In the genomic region with DNA sequence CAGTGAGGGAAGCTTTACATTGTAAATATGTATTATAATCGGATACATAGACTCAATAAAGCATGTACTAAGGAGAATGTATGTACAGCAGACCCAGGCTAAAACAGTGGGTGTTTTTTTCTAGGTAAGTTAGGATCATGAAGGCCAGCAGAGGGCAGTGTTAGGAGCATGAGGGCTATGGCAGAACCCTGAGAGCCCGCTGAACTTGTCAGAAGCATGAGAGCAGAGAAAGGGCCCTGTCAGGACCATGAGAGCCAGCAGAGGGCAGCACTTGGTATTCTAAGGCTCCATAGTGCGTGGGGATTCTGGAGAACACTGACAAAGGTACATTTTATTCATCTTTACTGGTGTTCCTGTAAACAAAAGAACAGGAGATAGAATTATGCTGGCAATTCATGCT, we compare ENCODE assay signal across 8 mouse cellular contexts. TPM values are rescaled to one million over a fixed set of nuclear protein-coding genes. Genes with fewer than 3 reads are reported as not detected.
DNase-seq lines count a peak whose midpoint lies in the region; ATAC-seq and TF ChIP-seq lines count a peak whose summit lies in the region.

No protein-coding gene starts in this region.

- H3K79me2 ChIP-seq in C2C12 (ENCODE audit: control insufficient read depth, insufficient read depth) (peaks cover 40% of the 10 kb centered on the region), myocyte (ENCODE audit: control insufficient read depth, insufficient read depth) (peaks cover 19% of the 10 kb centered on the region)

- H3K9me3 ChIP-seq in heart, embryonic 11.5 days (replicated peaks; ENCODE audit: control insufficient read depth, low read length), result no peaks in the 10 kb centered on the region
- H3K9me3 ChIP-seq in kidney, embryonic 16.5 days (ENCODE audit: low read length), result no peaks in the 10 kb centered on the region

- TF ChIP-seq CTCF in C2C12 (IDR thresholded peaks at IDR 0.05; ENCODE audit: control insufficient read depth, insufficient read depth, insufficient read length), result peak; percentile 57

- peaks cover 59% of the 10 kb centered on the region for H3K36me3 ChIP-seq in C2C12 (ENCODE audit: control insufficient read depth, insufficient read depth)
- H3K36me3 ChIP-seq in heart, embryonic 11.5 days (ENCODE audit: control insufficient read depth, insufficient read depth, low read length), result peaks cover 15% of the 10 kb centered on the region; the same call in 1 of the 2 replicates
- peaks cover 18% of the 10 kb centered on the region for H3K36me3 ChIP-seq in kidney, embryonic 16.5 days (ENCODE audit: insufficient read depth, low read length)
- H3K36me3 ChIP-seq in myocyte (ENCODE audit: control insufficient read depth, insufficient read depth), result peaks cover 19% of the 10 kb centered on the region

- H3K4me3 ChIP-seq in C2C12 (ENCODE audit: insufficient read depth, poor library complexity, severe bottlenecking) (no peak overlapping the region), myocyte (no peak overlapping the region)
- H3K4me3 ChIP-seq in heart, embryonic 11.5 days (ENCODE audit: low read depth, low read length), result no peak overlapping the region
- no peak overlapping the region for H3K4me3 ChIP-seq in kidney, embryonic 16.5 days (ENCODE audit: low read length)

- H3K27me3 ChIP-seq in C2C12 (ENCODE audit: control insufficient read depth, insufficient read depth, insufficient read length), result no peaks in the 10 kb centered on the region
- no peaks in the 10 kb centered on the region for H3K27me3 ChIP-seq in heart, embryonic 11.5 days (ENCODE audit: control insufficient read depth, insufficient read depth, low read length)
- H3K27me3 ChIP-seq in kidney, embryonic 16.5 days (ENCODE audit: insufficient read depth, low read length), result no peaks in the 10 kb centered on the region
- H3K27me3 ChIP-seq in myocyte (ENCODE audit: control insufficient read depth, insufficient read depth, insufficient read length), result no peaks in the 10 kb centered on the region

- no peak for TF ChIP-seq POLR2A in myocyte (IDR thresholded peaks at IDR 0.05; ENCODE audit: insufficient read length, low read depth)

- no peak overlapping the region for H3K4me2 ChIP-seq in heart, embryonic 11.5 days
- no peak overlapping the region for H3K4me2 ChIP-seq in kidney, embryonic 16.5 days (replicated peaks; ENCODE audit: low read depth, low read length)
- H3K4me2 ChIP-seq in myocyte (ENCODE audit: low read depth), result no peak overlapping the region

- H3K4me1 ChIP-seq in heart, embryonic 11.5 days (ENCODE audit: control insufficient read depth, insufficient read depth, low read length), result peaks cover 10% of the 10 kb centered on the region
- H3K4me1 ChIP-seq in kidney, embryonic 16.5 days (ENCODE audit: insufficient read depth, low read length), result peaks cover 12% of the 10 kb centered on the region

- H3K9ac ChIP-seq in heart, embryonic 11.5 days (ENCODE audit: low read depth, low read length), result no peak overlapping the region
- H3K9ac ChIP-seq in kidney, embryonic 16.5 days (replicated peaks; ENCODE audit: low read length), result no peak overlapping the region

- ATAC-seq in erythroblast, adult 5-6 weeks (replicated peaks; ENCODE audit: low FRiP score, poor library complexity, severe bottlenecking), result peak; percentile 76
- ATAC-seq in heart, embryonic 11.5 days (replicated peaks; ENCODE audit: insufficient number of reproducible peaks, low FRiP score, low TSS enrichment), result peak; percentile 71
- peak; percentile 74 for ATAC-seq in kidney, embryonic 16.5 days (ENCODE audit: low FRiP score, low TSS enrichment)

- H3ac ChIP-seq in C2C12 (ENCODE audit: control insufficient read depth, insufficient read length, low read depth) (no peak overlapping the region), myocyte (ENCODE audit: control insufficient read depth, insufficient read length) (no peak overlapping the region)

- peaks cover 26% of the 10 kb centered on the region for H3K79me3 ChIP-seq in C2C12 (ENCODE audit: low read depth)

- 8% methylated on average over 3 of the region's 3 CpGs for WGBS in heart, embryonic 11.5 days (ENCODE audit: insufficient replicate concordance)
- WGBS in kidney, embryonic 16.5 days, result 8% methylated on average over 3 of the region's 3 CpGs

- H3K27ac ChIP-seq in heart, embryonic 11.5 days (ENCODE audit: low read depth, low read length), result no peak overlapping the region
- no peak overlapping the region for H3K27ac ChIP-seq in kidney, embryonic 16.5 days (ENCODE audit: low read length)

- DNase-seq in brain, adult 2 months (ENCODE audit: low read depth, low spot score), result peak; percentile 98
- DNase-seq in liver, result peak; percentile 90
- peak; percentile 89 to 95 for DNase-seq in spleen, postnatal 4 days (ENCODE audit: low spot score in 2 of 2)

TF ChIP-seq in C2C12, 6 proteins besides CTCF, POLR2A, EP300 and RAD21:
- TF ChIP-seq CEBPB (IDR thresholded peaks at IDR 0.05; ENCODE audit: low read depth) (no peak), MYOG (IDR thresholded peaks at IDR 0.05; ENCODE audit: control insufficient read depth, extremely low read depth, insufficient read length) (no peak), FOSL1 (IDR thresholded peaks at IDR 0.05; ENCODE audit: insufficient read depth, low read length, poor library complexity, severe bottlenecking) (no peak), USF1 (IDR thresholded peaks at IDR 0.05; ENCODE audit: low read depth) (no peak), MYOD1 (IDR thresholded peaks at IDR 0.05; ENCODE audit: control insufficient read depth, insufficient read length, low read depth) (no peak), MAX (IDR thresholded peaks at IDR 0.05) (no peak)

TF ChIP-seq in myocyte, 11 proteins besides CTCF, POLR2A, EP300 and RAD21:
- TF ChIP-seq TCF3 (IDR thresholded peaks at IDR 0.05; ENCODE audit: insufficient read length, low read depth), result no peak
- TF ChIP-seq POLR2AphosphoS2 (IDR thresholded peaks at IDR 0.05; ENCODE audit: insufficient read length, low read depth), result peak; percentile 71

RNA-seq across cellular contexts. Expression of a gene that starts 4.4 kb away (rescaled TPM):
- polyA plus RNA-seq in C2C12 (2012; fragmentation: generic; extraction: Trizol) (44.8 TPM), myocyte (2012; fragmentation: generic; extraction: Trizol) (58.8 TPM)
- 47.3 and 53.7 TPM in 2 replicates for total RNA-seq in erythroblast, adult 5-6 weeks (2015; ENCODE audit: low replicate concordance)
- 55.9 and 56.6 TPM in 2 replicates for total RNA-seq in erythroblast, adult 5-6 weeks (2017; ENCODE audit: low replicate concordance)
- 285 and 339 TPM in 2 replicates for polyA plus RNA-seq in heart, embryonic 11.5 days (2014; fragmentation: Nextera tagmentation; extraction: Ambion mirVana)
- 188 TPM in 2 replicates for polyA plus RNA-seq in kidney, embryonic 16.5 days (2015; fragmentation: Nextera tagmentation; extraction: Ambion mirVana)

RNA-seq across cellular contexts. Expression of a gene that starts 4.4 kb away (rescaled TPM):
- polyA plus RNA-seq in C2C12 (2012; fragmentation: generic; extraction: Trizol), result 1,453 TPM
- 258 and 276 TPM in 2 replicates for total RNA-seq in erythroblast, adult 5-6 weeks (2015; ENCODE audit: low replicate concordance)
- 379 and 551 TPM in 2 replicates for total RNA-seq in erythroblast, adult 5-6 weeks (2017; ENCODE audit: low replicate concordance)
- polyA plus RNA-seq in heart, embryonic 11.5 days (2014; fragmentation: Nextera tagmentation; extraction: Ambion mirVana), result 416 and 417 TPM in 2 replicates
- 533 and 571 TPM in 2 replicates for polyA plus RNA-seq in kidney, embryonic 16.5 days (2015; fragmentation: Nextera tagmentation; extraction: Ambion mirVana)
- polyA plus RNA-seq in myocyte (2012; fragmentation: generic; extraction: Trizol), result 1,523 TPM

RNA-seq across cellular contexts. Expression of a gene that starts 33.3 kb away (rescaled TPM):
- polyA plus RNA-seq in C2C12 (2012; fragmentation: generic; extraction: Trizol), result not detected
- not detected in 2 replicates for total RNA-seq in erythroblast, adult 5-6 weeks (2015; ENCODE audit: low replicate concordance)
- total RNA-seq in erythroblast, adult 5-6 weeks (2017; ENCODE audit: low replicate concordance), result not detected in 2 replicates
- polyA plus RNA-seq in heart, embryonic 11.5 days (2014; fragmentation: Nextera tagmentation; extraction: Ambion mirVana), result not detected in 2 replicates
- polyA plus RNA-seq in kidney, embryonic 16.5 days (2015; fragmentation: Nextera tagmentation; extraction: Ambion mirVana), result 0.07 and 0.09 TPM in 2 replicates
- polyA plus RNA-seq in myocyte (2012; fragmentation: generic; extraction: Trizol), result 0.02 TPM
